Mouse (Mus musculus): ENCODE measurements at regions not wholly inside any gene's neighbourhood (a gene's known extent, or its start where the extent isn't known, plus 50 kb on each side); places are given as distances from the start of the nearest gene placed in this dataset.
"Not testable (repeated sequence)": the region's sequence is repeated elsewhere in the genome, so short reads cannot be mapped to it uniquely, and the experiment has no call there.

GRCm38 (mm10) chr13:44482661-44483060 is 246.6 kb upstream of the Jarid2 start:
- WGBS = 81% methylated on average over 7 of the region's 7 CpGs
- no peaks in the 10 kb centered on the region for H3K27me3 ChIP-seq
- no peak overlapping the region for H3K4me3 ChIP-seq
- no peaks in the 10 kb centered on the region for H3K9me3 ChIP-seq
- H3K27ac ChIP-seq = no peak overlapping the region
- H3K36me3 ChIP-seq = no peaks in the 10 kb centered on the region
- no peak overlapping the region for H3K4me2 ChIP-seq (replicated peaks)
- ATAC-seq (ENCODE audit: low FRiP score, low read depth) = no peak
- no peak overlapping the region for H3K9ac ChIP-seq
- peaks cover 29% of the 10 kb centered on the region for H3K4me1 ChIP-seq

- H3K27ac ChIP-seq = peak overlapping the region; percentile 22; the same call in 1 of the 2 replicates
Measured at GRCm38 (mm10) chr13:44484582-44485329, 244.5 kb upstream of the Jarid2 start.

GRCm38 (mm10) chr13:44490935-44491465 is 238.3 kb upstream of the Jarid2 start:
- Histone ChIP-seq H3K36me3 (no peaks in the 10 kb centered on the region), H3K4me1 (peaks cover 42% of the 10 kb centered on the region), H3K9me3 (no peaks in the 10 kb centered on the region), H3K27ac (no peak overlapping the region), H3K4me2 (replicated peaks) (no peak overlapping the region), H3K9ac (no peak overlapping the region), H3K27me3 (no peaks in the 10 kb centered on the region), H3K4me3 (no peak overlapping the region)
- ATAC-seq (ENCODE audit: low FRiP score, low read depth) = no peak
- 72% methylated on average over 4 of the region's 4 CpGs for WGBS

More at GRCm38 (mm10) chr13:44484582-44485329, 244.5 kb upstream of the Jarid2 start:
- H3K36me3 ChIP-seq = no peaks in the 10 kb centered on the region
- ATAC-seq (ENCODE audit: low FRiP score, low read depth) = peak; percentile 54
- no peaks in the 10 kb centered on the region for H3K27me3 ChIP-seq
- peaks cover 27% of the 10 kb centered on the region for H3K4me1 ChIP-seq
- 28% methylated on average over 14 of the region's 14 CpGs for WGBS
- 0 out of 2 replicates have a peak overlapping the region, but pooled peaks have one; percentile 16 for H3K4me2 ChIP-seq (replicated peaks)
- H3K4me3 ChIP-seq = no peak overlapping the region
- no peaks in the 10 kb centered on the region for H3K9me3 ChIP-seq
- H3K9ac ChIP-seq = no peak overlapping the region

- 49% methylated on average over 3 of the region's 3 CpGs for WGBS
- Histone ChIP-seq H3K36me3 (no peaks in the 10 kb centered on the region), H3K4me1 (peaks cover 63% of the 10 kb centered on the region), H3K9ac (no peak overlapping the region), H3K27ac (no peak overlapping the region), H3K27me3 (no peaks in the 10 kb centered on the region), H3K4me3 (no peak overlapping the region), H3K4me2 (replicated peaks) (no peak overlapping the region), H3K9me3 (no peaks in the 10 kb centered on the region)
- no peak for ATAC-seq (ENCODE audit: low FRiP score, low read depth)
Measured at GRCm38 (mm10) chr13:44493884-44494283, 235.4 kb upstream of the Jarid2 start.

- H3K4me3 ChIP-seq = no peak overlapping the region
- H3K4me2 ChIP-seq (replicated peaks) = peak overlapping the region; percentile 46
- peak overlapping the region; percentile 91 for H3K27ac ChIP-seq
- no peak overlapping the region for H3K9ac ChIP-seq
- H3K4me1 ChIP-seq = peaks cover 63% of the 10 kb centered on the region
- no peaks in the 10 kb centered on the region for H3K36me3 ChIP-seq
- 18% methylated on average over 10 of the region's 10 CpGs for WGBS
- no peaks in the 10 kb centered on the region for H3K9me3 ChIP-seq
- H3K27me3 ChIP-seq = no peaks in the 10 kb centered on the region; the same call in 1 of the 2 replicates
- peak; percentile 85 for ATAC-seq (ENCODE audit: low FRiP score, low read depth)
Measured at GRCm38 (mm10) chr13:44495450-44495849, 233.8 kb upstream of the Jarid2 start.

- Histone ChIP-seq H3K27ac (peak overlapping the region; percentile 91), H3K27me3 (no peaks in the 10 kb centered on the region; the same call in 1 of the 2 replicates), H3K9ac (no peak overlapping the region), H3K4me2 (replicated peaks) (peak overlapping the region; percentile 46), H3K9me3 (no peaks in the 10 kb centered on the region), H3K36me3 (no peaks in the 10 kb centered on the region), H3K4me3 (no peak overlapping the region), H3K4me1 (peaks cover 59% of the 10 kb centered on the region)
- 19% methylated on average over 9 of the region's 9 CpGs for WGBS
- ATAC-seq (ENCODE audit: low FRiP score, low read depth) = no peak
Measured at GRCm38 (mm10) chr13:44496596-44496995, 232.7 kb upstream of the Jarid2 start.

- not testable (repeated sequence) for H3K4me2 ChIP-seq (replicated peaks); H3K36me3 ChIP-seq; H3K4me3 ChIP-seq; H3K9ac ChIP-seq; H3K27me3 ChIP-seq; H3K27ac ChIP-seq; ATAC-seq (ENCODE audit: low FRiP score, low read depth); H3K9me3 ChIP-seq
- WGBS = 89% methylated on average over 5 of the region's 5 CpGs
- peaks cover 46% of the 10 kb centered on the region for H3K4me1 ChIP-seq
Measured at GRCm38 (mm10) chr13:44500896-44501295, 228.4 kb upstream of the Jarid2 start.

- H3K36me3 ChIP-seq = no peaks in the 10 kb centered on the region
- no peak overlapping the region for H3K4me3 ChIP-seq
- 53% methylated on average over 5 of the region's 5 CpGs for WGBS
- H3K9ac ChIP-seq = no peak overlapping the region
- no peaks in the 10 kb centered on the region; the same call in 1 of the 2 replicates for H3K27me3 ChIP-seq
- peaks cover 36% of the 10 kb centered on the region for H3K4me1 ChIP-seq
- H3K4me2 ChIP-seq (replicated peaks) = no peak overlapping the region
- H3K27ac ChIP-seq = no peak overlapping the region
- peak; percentile 61 for ATAC-seq (ENCODE audit: low FRiP score, low read depth)
- no peaks in the 10 kb centered on the region for H3K9me3 ChIP-seq
Measured at GRCm38 (mm10) chr13:44501777-44502321, 227.4 kb upstream of the Jarid2 start.

GRCm38 (mm10) chr13:44502612-44503256 is 226.5 kb upstream of the Jarid2 start:
- WGBS = 58% methylated on average over 10 of the region's 10 CpGs
- Histone ChIP-seq H3K36me3 (no peaks in the 10 kb centered on the region), H3K9me3 (no peaks in the 10 kb centered on the region), H3K9ac (no peak overlapping the region), H3K4me1 (peaks cover 28% of the 10 kb centered on the region), H3K4me2 (replicated peaks) (no peak overlapping the region), H3K4me3 (no peak overlapping the region), H3K27me3 (no peaks in the 10 kb centered on the region; the same call in 1 of the 2 replicates), H3K27ac (no peak overlapping the region)
- no peak for ATAC-seq (ENCODE audit: low FRiP score, low read depth)

- no peak overlapping the region for H3K4me3 ChIP-seq
- WGBS = 43% methylated on average over 15 of the region's 15 CpGs
- H3K27ac ChIP-seq = no peak overlapping the region
- peaks cover 26% of the 10 kb centered on the region for H3K4me1 ChIP-seq
- no peak for ATAC-seq (ENCODE audit: low FRiP score, low read depth)
- H3K36me3 ChIP-seq = no peaks in the 10 kb centered on the region
- no peaks in the 10 kb centered on the region for H3K9me3 ChIP-seq
- no peak overlapping the region for H3K9ac ChIP-seq
- no peaks in the 10 kb centered on the region; the same call in 1 of the 2 replicates for H3K27me3 ChIP-seq
- H3K4me2 ChIP-seq (replicated peaks) = no peak overlapping the region
Measured at GRCm38 (mm10) chr13:44503257-44503950, 225.9 kb upstream of the Jarid2 start.

GRCm38 (mm10) chr13:44504455-44504854 is 224.8 kb upstream of the Jarid2 start:
- whole genome bisulfite sequencing = 76% methylated on average over 6 of the region's 6 CpGs
- ATAC-seq (ENCODE audit: low FRiP score, low read depth) = no peak
- Histone ChIP-seq H3K4me1 (peaks cover 26% of the 10 kb centered on the region), H3K27me3 (no peaks in the 10 kb centered on the region; the same call in 1 of the 2 replicates), H3K9ac (no peak overlapping the region), H3K4me2 (replicated peaks) (no peak overlapping the region), H3K36me3 (no peaks in the 10 kb centered on the region), H3K4me3 (no peak overlapping the region), H3K9me3 (no peaks in the 10 kb centered on the region), H3K27ac (no peak overlapping the region)
